Mouse (Mus musculus) stomach, adult 2 months (tissue): ENCODE results near the gene Sema3e. TPM values are rescaled to one million over a fixed set of nuclear protein-coding genes. Genes with fewer than 3 reads are reported as not detected.

Experiments
- polyA plus RNA-seq: library from polyadenylated mRNA; depleted of rRNA; stranded (reverse); fragments of >200 nt; gene quantifications from 2 replicates; pipeline ENCODE4 v1.2.3, GENCODE M21; 2012; rRNA removed

Sema3e gene
- polyA plus RNA-seq: 0.73 and 0.77 TPM in 2 replicates

GRCm38 (mm10) chr5:14025205-14026124, at the start of gene Sema3e:
Sema3e (plus strand) TSS chr5:14025276.

Other genes with a start within 250 kb of the Sema3e start
- not detected in 2 replicates for gene Speer3, start 233.7 kb upstream of the Sema3e start, polyA plus RNA-seq